In the genomic region with DNA sequence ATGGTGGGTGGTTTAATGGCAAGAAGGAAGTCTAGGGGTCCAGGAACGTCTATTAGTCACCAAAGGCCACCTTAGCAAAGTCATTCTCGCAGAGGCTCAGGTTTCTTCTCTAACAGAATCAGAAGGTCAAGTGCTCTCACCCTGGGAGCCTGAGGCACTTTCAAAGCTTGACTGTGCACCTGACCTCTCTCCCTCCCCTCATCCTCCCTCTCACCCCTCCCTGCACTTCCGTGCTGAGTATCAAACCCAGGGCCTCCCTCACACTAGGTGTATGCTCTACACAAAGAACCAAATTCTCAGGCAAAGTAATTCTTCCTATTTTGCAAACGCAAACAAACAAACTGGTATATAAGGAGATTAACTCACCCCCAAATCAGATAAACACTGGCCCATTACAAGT, we compare ENCODE assay signal across 29 mouse cellular contexts. TPM values are rescaled to one million over a fixed set of nuclear protein-coding genes. Genes with fewer than 3 reads are reported as not detected.
A peak's percentile ranks its signal among the peaks of the same experiment; 100 is the strongest.
DNase-seq lines count a peak whose midpoint lies in the region; ATAC-seq and TF ChIP-seq lines count a peak whose summit lies in the region.
"Had no signal": no experiment of that assay in that cellular context is flagged by ENCODE, and none has a peak within 500 bp of the region (broad histone marks: within the 10 kb centered on the region; RNA-seq: fewer than 3 reads in every experiment).

No protein-coding gene starts in this region.

- H3K27ac ChIP-seq in intestine, postnatal 0 days (ENCODE audit: low read depth, low read length), result no peak overlapping the region
- H3K27ac ChIP-seq in intestine, embryonic 16.5 days (ENCODE audit: low read length), result no peak overlapping the region
- no peak overlapping the region for H3K27ac ChIP-seq in lung, embryonic 15.5 days
- H3K27ac ChIP-seq in ES-Bruce4 (ENCODE audit: insufficient read depth, low read length), result no peak overlapping the region
- H3K27ac ChIP-seq: forebrain, embryonic 15.5 days; hindbrain, embryonic 13.5 days; liver, embryonic 13.5 days; midbrain, embryonic 15.5 days had no signal

- H3K4me1 ChIP-seq in intestine, postnatal 0 days (replicated peaks; ENCODE audit: control insufficient read depth, insufficient read depth, low read length), result 0 out of 2 replicates have a peak, but pooled peaks cover 3% of the 10 kb centered on the region
- peaks cover 8% of the 10 kb centered on the region for H3K4me1 ChIP-seq in intestine, embryonic 16.5 days (ENCODE audit: control insufficient read depth, insufficient read depth, low read length)
- peaks cover 11% of the 10 kb centered on the region for H3K4me1 ChIP-seq in lung, embryonic 15.5 days
- peaks cover 3% of the 10 kb centered on the region for H3K4me1 ChIP-seq in ES-Bruce4 (ENCODE audit: control insufficient read depth, insufficient read depth, low read length)

- DNase-seq in lung, postnatal 14 days, result no peak
- peak; percentile 24 for DNase-seq in embryo, embryonic 11 days
- DNase-seq in adrenal gland, adult 2 months, result no peak
- no peak for DNase-seq in urinary bladder, postnatal 14 days (ENCODE audit: low spot score)
- DNase-seq: B cell, adult 2 months; cerebellum, adult 18-20 months; cerebellum, postnatal 36 days; kidney, adult 11 months; liver, embryonic 13.5 days; right cerebral cortex, postnatal 14 days; spleen, adult 18-20 months; thymus, postnatal 25 days had no signal

- TF ChIP-seq POLR2A in ES-Bruce4 (IDR thresholded peaks at IDR 0.05; ENCODE audit: insufficient read depth, low read length), result no peak

- H3K4me3 ChIP-seq in intestine, postnatal 0 days (ENCODE audit: low read depth, low read length), result no peak overlapping the region
- no peak overlapping the region for H3K4me3 ChIP-seq in intestine, embryonic 16.5 days (ENCODE audit: low read length)
- no peak overlapping the region for H3K4me3 ChIP-seq in lung, embryonic 15.5 days
- H3K4me3 ChIP-seq in ES-Bruce4 (ENCODE audit: low read depth, low read length), result no peak overlapping the region
- H3K4me3 ChIP-seq: forebrain, embryonic 15.5 days; myocyte had no signal

- no peak for TF ChIP-seq CTCF in intestine, postnatal 0 days (IDR thresholded peaks at IDR 0.05; ENCODE audit: low read depth)
- no peak for TF ChIP-seq CTCF in ES-Bruce4 (IDR thresholded peaks at IDR 0.05; ENCODE audit: low read depth, low read length)

- peaks cover 24% of the 10 kb centered on the region; the same call in 1 of the 2 replicates for H3K27me3 ChIP-seq in intestine, postnatal 0 days (replicated peaks; ENCODE audit: control insufficient read depth, insufficient read depth, low read length)
- H3K27me3 ChIP-seq in intestine, embryonic 16.5 days (replicated peaks; ENCODE audit: control insufficient read depth, insufficient read depth, low read length), result peaks cover 29% of the 10 kb centered on the region
- H3K27me3 ChIP-seq in lung, embryonic 15.5 days, result peaks cover 50% of the 10 kb centered on the region
- peaks cover 7% of the 10 kb centered on the region for H3K27me3 ChIP-seq in ES-Bruce4 (ENCODE audit: control insufficient read depth, insufficient read depth, low read length, poor library complexity, severe bottlenecking)

- TF ChIP-seq EP300 in ES-Bruce4 (IDR thresholded peaks at IDR 0.05; ENCODE audit: insufficient read depth, low read depth, low read length), result peak; percentile 83

- peak overlapping the region; percentile 61; the same call in 1 of the 2 replicates for H3K4me2 ChIP-seq in intestine, postnatal 0 days (replicated peaks; ENCODE audit: low read depth)
- H3K4me2 ChIP-seq in intestine, embryonic 16.5 days (ENCODE audit: low read depth, low read length), result no peak overlapping the region
- peak overlapping the region; percentile 60; the same call in 1 of the 2 replicates for H3K4me2 ChIP-seq in lung, embryonic 15.5 days

- H3K36me3 ChIP-seq in intestine, postnatal 0 days (ENCODE audit: control insufficient read depth, insufficient read depth), result no peaks in the 10 kb centered on the region
- no peaks in the 10 kb centered on the region for H3K36me3 ChIP-seq in intestine, embryonic 16.5 days (ENCODE audit: control insufficient read depth, insufficient read depth, low read length)
- H3K36me3 ChIP-seq in lung, embryonic 15.5 days, result no peaks in the 10 kb centered on the region
- H3K36me3 ChIP-seq in ES-Bruce4 (ENCODE audit: control insufficient read depth, insufficient read depth, low read length, poor library complexity, severe bottlenecking), result no peaks in the 10 kb centered on the region
- H3K36me3 ChIP-seq: forebrain, embryonic 15.5 days; heart, embryonic 12.5 days; hindbrain, embryonic 13.5 days; liver, embryonic 13.5 days; midbrain, embryonic 15.5 days had no signal

- no peak overlapping the region for H3K9ac ChIP-seq in intestine, postnatal 0 days (ENCODE audit: low read depth, low read length)
- H3K9ac ChIP-seq in intestine, embryonic 16.5 days (ENCODE audit: low read depth, low read length), result no peak overlapping the region
- no peak overlapping the region for H3K9ac ChIP-seq in lung, embryonic 15.5 days
- no peak overlapping the region for H3K9ac ChIP-seq in ES-Bruce4 (ENCODE audit: low read depth, poor library complexity, severe bottlenecking)
- H3K9ac ChIP-seq: forebrain, embryonic 15.5 days; heart, embryonic 12.5 days; hindbrain, embryonic 13.5 days; liver, embryonic 13.5 days; midbrain, embryonic 15.5 days had no signal

- 33% methylated on average over 4 of the region's 4 CpGs for WGBS in intestine, postnatal 0 days
- WGBS in intestine, embryonic 16.5 days, result 21% methylated on average over 4 of the region's 4 CpGs
- WGBS in lung, embryonic 15.5 days, result 11% methylated on average over 4 of the region's 4 CpGs

- no peaks in the 10 kb centered on the region for H3K9me3 ChIP-seq in intestine, postnatal 0 days (ENCODE audit: control insufficient read depth)
- H3K9me3 ChIP-seq in intestine, embryonic 16.5 days (ENCODE audit: control insufficient read depth, low read length), result no peaks in the 10 kb centered on the region
- H3K9me3 ChIP-seq in lung, embryonic 15.5 days, result no peaks in the 10 kb centered on the region
- H3K9me3 ChIP-seq in ES-Bruce4 (replicated peaks; ENCODE audit: control insufficient read depth, insufficient read depth, low read length, poor library complexity, severe bottlenecking), result no peaks in the 10 kb centered on the region
- H3K9me3 ChIP-seq: forebrain, embryonic 15.5 days; heart, embryonic 12.5 days; hindbrain, embryonic 13.5 days; liver, embryonic 13.5 days; midbrain, embryonic 15.5 days had no signal

- no peak for ATAC-seq in intestine, postnatal 0 days
- no peak; the same call in 1 of the 2 replicates for ATAC-seq in intestine, embryonic 16.5 days
- no peak for ATAC-seq in lung, embryonic 15.5 days (ENCODE audit: borderline replicate concordance, extremely low read depth, low FRiP score, low TSS enrichment)

RNA-seq across cellular contexts. Expression of a gene that starts 0.6 kb away (rescaled TPM):
- 4.7 and 5.3 TPM in 2 replicates for polyA plus RNA-seq in intestine, postnatal 0 days (2015; fragmentation: Nextera tagmentation; extraction: Ambion mirVana)
- 5.9 and 7.5 TPM in 2 replicates for polyA plus RNA-seq in intestine, embryonic 16.5 days (2015; fragmentation: Nextera tagmentation; extraction: Ambion mirVana)
- polyA plus RNA-seq in lung, embryonic 15.5 days (2015; fragmentation: Nextera tagmentation; extraction: Ambion mirVana), result 3.6 and 3.8 TPM in 2 replicates
- polyA plus RNA-seq in ES-Bruce4 (2011; ENCODE audit: insufficient read depth, insufficient read length, low read depth, missing spikeins), result not detected in 2 replicates
- total RNA-seq in adrenal gland, adult 2 months (2021), result 10 to 100 TPM; 13.3 to 14.2 TPM
- polyA plus RNA-seq in adrenal gland, adult 2 months (2012; rRNA removed), result 13.0 and 22.4 TPM in 2 replicates
- total RNA-seq: gastrocnemius, adult 18-20 months; layer of hippocampus, postnatal 10 days; neutrophil, adult 5-6 weeks had no signal
- polyA plus RNA-seq: heart, embryonic 12.5 days; hindbrain, embryonic 13.5 days; myocyte had no signal

RNA-seq across cellular contexts. Expression of a gene that starts 28.9 kb away (rescaled TPM):
- 15.7 and 16.8 TPM in 2 replicates for polyA plus RNA-seq in intestine, postnatal 0 days (2015; fragmentation: Nextera tagmentation; extraction: Ambion mirVana)
- 54.0 and 78.5 TPM in 2 replicates for polyA plus RNA-seq in intestine, embryonic 16.5 days (2015; fragmentation: Nextera tagmentation; extraction: Ambion mirVana)
- polyA plus RNA-seq in lung, embryonic 15.5 days (2015; fragmentation: Nextera tagmentation; extraction: Ambion mirVana), result 16.5 and 28.7 TPM in 2 replicates
- polyA plus RNA-seq in ES-Bruce4 (2011; ENCODE audit: insufficient read depth, insufficient read length, low read depth, missing spikeins), result 1.2 and 2.0 TPM in 2 replicates
- total RNA-seq in adrenal gland, adult 2 months (2021), result 10 to 100 TPM; 37.6 to 52.1 TPM
- 57.5 and 75.4 TPM in 2 replicates for polyA plus RNA-seq in adrenal gland, adult 2 months (2012; rRNA removed)
- total RNA-seq: megakaryocyte, adult 5-6 weeks; neutrophil, adult 5-6 weeks had no signal

RNA-seq across cellular contexts. Expression of a gene that starts 36.4 kb away (rescaled TPM):
- 0.25 and 0.60 TPM in 2 replicates for polyA plus RNA-seq in intestine, postnatal 0 days (2015; fragmentation: Nextera tagmentation; extraction: Ambion mirVana)
- polyA plus RNA-seq in intestine, embryonic 16.5 days (2015; fragmentation: Nextera tagmentation; extraction: Ambion mirVana), result 0.06 and 0.13 TPM in 2 replicates
- polyA plus RNA-seq in lung, embryonic 15.5 days (2015; fragmentation: Nextera tagmentation; extraction: Ambion mirVana), result 0.05 TPM in 1 of 2 replicates, not detected in the other
- not detected in 2 replicates for polyA plus RNA-seq in ES-Bruce4 (2011; ENCODE audit: insufficient read depth, insufficient read length, low read depth, missing spikeins)
- total RNA-seq in adrenal gland, adult 2 months (2021), result not detected
- polyA plus RNA-seq in adrenal gland, adult 2 months (2012; rRNA removed), result not detected in 2 replicates
- total RNA-seq: adrenal gland, postnatal 36 days; gastrocnemius, adult 18-20 months; gastrocnemius, postnatal 4 days; heart, postnatal 14 days; megakaryocyte, adult 5-6 weeks; neutrophil, adult 5-6 weeks had no signal
- polyA plus RNA-seq: embryonic facial prominence, embryonic 14.5 days; heart, embryonic 12.5 days; myocyte had no signal

RNA-seq across cellular contexts. Expression of a gene that starts 41.4 kb away (rescaled TPM):
- polyA plus RNA-seq in intestine, postnatal 0 days (2015; fragmentation: Nextera tagmentation; extraction: Ambion mirVana), result 7.1 and 8.2 TPM in 2 replicates
- polyA plus RNA-seq in intestine, embryonic 16.5 days (2015; fragmentation: Nextera tagmentation; extraction: Ambion mirVana), result 21.9 and 22.2 TPM in 2 replicates
- polyA plus RNA-seq in lung, embryonic 15.5 days (2015; fragmentation: Nextera tagmentation; extraction: Ambion mirVana), result 42.0 and 43.7 TPM in 2 replicates
- 70.4 and 75.1 TPM in 2 replicates for polyA plus RNA-seq in ES-Bruce4 (2011; ENCODE audit: insufficient read depth, insufficient read length, low read depth, missing spikeins)
- total RNA-seq in adrenal gland, adult 2 months (2021), result 1 to 10 TPM in 1 of 2 experiments, under 1 TPM in 1; 0.38 to 1.6 TPM
- polyA plus RNA-seq in adrenal gland, adult 2 months (2012; rRNA removed), result 0.12 and 0.44 TPM in 2 replicates
- total RNA-seq: gastrocnemius, adult 18-20 months had no signal

RNA-seq across cellular contexts. Expression of a gene that starts 52.9 kb away (rescaled TPM):
- polyA plus RNA-seq in intestine, postnatal 0 days (2015; fragmentation: Nextera tagmentation; extraction: Ambion mirVana), result 5.9 and 6.6 TPM in 2 replicates
- 6.5 and 9.2 TPM in 2 replicates for polyA plus RNA-seq in intestine, embryonic 16.5 days (2015; fragmentation: Nextera tagmentation; extraction: Ambion mirVana)
- 26.5 and 29.4 TPM in 2 replicates for polyA plus RNA-seq in lung, embryonic 15.5 days (2015; fragmentation: Nextera tagmentation; extraction: Ambion mirVana)
- 23.1 and 25.2 TPM in 2 replicates for polyA plus RNA-seq in ES-Bruce4 (2011; ENCODE audit: insufficient read depth, insufficient read length, low read depth, missing spikeins)
- 10 to 100 TPM; 26.3 to 65.2 TPM for total RNA-seq in adrenal gland, adult 2 months (2021)
- 3.6 and 6.6 TPM in 2 replicates for polyA plus RNA-seq in adrenal gland, adult 2 months (2012; rRNA removed)
